Mouse (Mus musculus) hindbrain, embryonic 12.5 days (tissue): ENCODE measurements around the gene Tesc. TPM values are rescaled to one million over a fixed set of nuclear protein-coding genes. Genes with fewer than 3 reads are reported as not detected.

ENCODE experiments used
- ATAC-seq: fragments of 200-750 bp; cut with Nextera tagmentation; 2 replicates; pipeline ENCODE4 v1.8.0; 2017; ENCODE audit warnings: moderate TSS enrichment; ENCODE audit not compliant: low FRiP score
- H3K27ac ChIP-seq: fragments of 300-500 bp; sonication (generic); 2 replicates; pipeline ENCODE4 v1.5.1; 2016; ENCODE audit warnings: mild to moderate bottlenecking
- H3K27me3 ChIP-seq: fragments of 300-500 bp; sonication (generic); 2 replicates; pipeline ENCODE4 v1.6.1; 2016; ENCODE audit warnings: mild to moderate bottlenecking
- H3K36me3 ChIP-seq: fragments of 300-500 bp; sonication (generic); 2 replicates; pipeline ENCODE4 v1.6.1; 2016; ENCODE audit warnings: mild to moderate bottlenecking
- H3K4me1 ChIP-seq: fragments of 300-500 bp; sonication (generic); 2 replicates; pipeline ENCODE4 v1.6.1; 2016
- H3K4me2 ChIP-seq: fragments of 300-500 bp; sonication (generic); replicated peaks from 2 replicates; pipeline ENCODE4 v1.6.1; 2016; ENCODE audit warnings: mild to moderate bottlenecking
- H3K4me3 ChIP-seq: fragments of 300-500 bp; sonication (generic); 2 replicates; pipeline ENCODE4 v1.5.1; 2016; ENCODE audit warnings: mild to moderate bottlenecking
- H3K9ac ChIP-seq: fragments of 300-500 bp; sonication (generic); 2 replicates; pipeline ENCODE4 v1.6.1; 2016; ENCODE audit warnings: mild to moderate bottlenecking, moderate library complexity
- H3K9me3 ChIP-seq: fragments of 300-500 bp; sonication (generic); replicated peaks from 2 replicates; pipeline ENCODE4 v1.6.1; 2016; ENCODE audit warnings: mild to moderate bottlenecking
- WGBS: fragments of 180-500 bp; shearing (Covaris S2); methylation state at CpG from one replicate; pipeline ENCODE4 v1.1.7; 2016; 5-methylcytosine and 5-hydroxymethylcytosine counted together
- polyA plus RNA-seq: library from polyadenylated mRNA; unstranded; fragments of >200 nt; fragmentation: Nextera tagmentation; extraction: Ambion mirVana; gene quantifications from 2 replicates; pipeline ENCODE4 v1.2.1, GENCODE M21; 2016

Gene Tesc
- polyA plus RNA-seq, 1 experiment from 2014 or later = 0.56 TPM

DNA sequence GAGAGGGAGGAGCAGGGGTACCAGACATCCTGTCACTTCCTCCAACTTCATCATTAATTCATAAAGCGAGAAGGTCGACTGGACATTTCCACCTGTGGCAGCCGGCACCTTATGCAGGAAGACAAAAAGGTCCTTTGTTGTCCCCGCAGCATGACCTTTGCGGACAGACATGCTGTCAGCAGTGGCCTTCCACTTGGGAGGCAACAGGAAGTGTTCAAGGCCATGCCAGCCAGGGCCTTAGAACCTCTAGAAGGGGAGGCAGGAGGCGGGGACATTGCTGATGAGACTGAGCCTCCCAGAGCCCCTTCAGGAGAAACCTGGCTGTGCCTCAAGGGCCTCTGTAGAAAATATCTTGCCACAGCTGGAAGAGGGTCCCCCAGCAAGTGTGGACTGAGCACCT is 6.2 kb downstream of the Tesc start:
- 68% methylated on average over 6 of the region's 6 CpGs for WGBS
- Histone ChIP-seq H3K4me2 (no peak overlapping the region), H3K4me1 (peaks cover 30% of the 10 kb centered on the region), H3K4me3 (no peak overlapping the region), H3K9ac (no peak overlapping the region), H3K27me3 (peaks cover 32% of the 10 kb centered on the region), H3K27ac (no peak overlapping the region), H3K36me3 (no peaks in the 10 kb centered on the region), H3K9me3 (no peaks in the 10 kb centered on the region; the same call in 1 of the 2 replicates)
- no peak for ATAC-seq

DNA sequence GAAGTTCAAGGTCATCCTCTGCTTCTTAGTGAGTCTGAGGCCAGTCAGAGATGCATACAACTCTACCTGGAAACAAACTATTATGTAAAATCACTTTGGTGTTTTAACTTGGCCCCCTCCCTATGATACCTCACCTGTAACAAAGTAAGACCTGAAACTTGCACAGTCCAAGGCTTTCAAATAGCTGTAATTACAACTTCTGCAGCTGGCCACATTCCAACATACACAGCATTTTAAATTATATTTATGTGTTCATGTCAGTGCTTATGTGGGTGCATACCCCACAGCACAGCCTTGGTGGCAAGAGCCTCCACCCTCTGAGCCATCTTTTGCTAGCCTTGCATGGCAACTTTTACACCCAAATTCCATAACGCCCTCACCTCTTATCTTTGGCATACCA is 7.1 kb downstream of the Tesc start:
- Histone ChIP-seq H3K27me3 (peaks cover 23% of the 10 kb centered on the region), H3K4me3 (no peak overlapping the region), H3K27ac (no peak overlapping the region), H3K9ac (no peak overlapping the region), H3K4me1 (peaks cover 22% of the 10 kb centered on the region), H3K4me2 (no peak overlapping the region), H3K36me3 (no peaks in the 10 kb centered on the region), H3K9me3 (no peaks in the 10 kb centered on the region)
- WGBS = 89% methylated on average over 1 of the region's 1 CpGs
- ATAC-seq = no peak

DNA sequence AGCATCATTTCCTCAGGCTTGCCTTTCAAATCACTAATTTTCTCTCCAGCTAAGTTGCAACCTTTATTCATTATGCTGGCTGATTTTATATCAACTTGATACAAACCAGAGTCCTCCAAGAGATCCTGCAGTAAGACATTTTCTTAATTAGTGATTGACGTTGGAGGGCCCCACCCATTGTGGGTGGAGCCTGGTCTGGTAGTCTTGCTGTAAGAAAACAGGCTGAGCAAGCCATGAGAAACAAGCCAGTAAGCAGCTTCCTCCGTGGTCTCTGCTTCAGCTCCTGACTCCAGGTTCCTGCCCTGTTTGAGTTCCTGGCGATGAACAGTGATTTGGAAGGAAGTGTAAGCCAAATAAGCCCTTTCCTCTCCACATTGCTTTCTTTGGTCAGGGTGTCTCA is 8.2 kb downstream of the Tesc start:
- H3K4me1 ChIP-seq = peaks cover 21% of the 10 kb centered on the region
- no peaks in the 10 kb centered on the region for H3K9me3 ChIP-seq
- no peak overlapping the region for H3K4me2 ChIP-seq
- H3K27me3 ChIP-seq = peaks cover 11% of the 10 kb centered on the region
- 64% methylated on average over 3 of the region's 3 CpGs for WGBS
- H3K36me3 ChIP-seq = no peaks in the 10 kb centered on the region
- H3K4me3 ChIP-seq = no peak overlapping the region
- H3K27ac ChIP-seq = no peak overlapping the region
- H3K9ac ChIP-seq = no peak overlapping the region
- ATAC-seq = no peak

DNA sequence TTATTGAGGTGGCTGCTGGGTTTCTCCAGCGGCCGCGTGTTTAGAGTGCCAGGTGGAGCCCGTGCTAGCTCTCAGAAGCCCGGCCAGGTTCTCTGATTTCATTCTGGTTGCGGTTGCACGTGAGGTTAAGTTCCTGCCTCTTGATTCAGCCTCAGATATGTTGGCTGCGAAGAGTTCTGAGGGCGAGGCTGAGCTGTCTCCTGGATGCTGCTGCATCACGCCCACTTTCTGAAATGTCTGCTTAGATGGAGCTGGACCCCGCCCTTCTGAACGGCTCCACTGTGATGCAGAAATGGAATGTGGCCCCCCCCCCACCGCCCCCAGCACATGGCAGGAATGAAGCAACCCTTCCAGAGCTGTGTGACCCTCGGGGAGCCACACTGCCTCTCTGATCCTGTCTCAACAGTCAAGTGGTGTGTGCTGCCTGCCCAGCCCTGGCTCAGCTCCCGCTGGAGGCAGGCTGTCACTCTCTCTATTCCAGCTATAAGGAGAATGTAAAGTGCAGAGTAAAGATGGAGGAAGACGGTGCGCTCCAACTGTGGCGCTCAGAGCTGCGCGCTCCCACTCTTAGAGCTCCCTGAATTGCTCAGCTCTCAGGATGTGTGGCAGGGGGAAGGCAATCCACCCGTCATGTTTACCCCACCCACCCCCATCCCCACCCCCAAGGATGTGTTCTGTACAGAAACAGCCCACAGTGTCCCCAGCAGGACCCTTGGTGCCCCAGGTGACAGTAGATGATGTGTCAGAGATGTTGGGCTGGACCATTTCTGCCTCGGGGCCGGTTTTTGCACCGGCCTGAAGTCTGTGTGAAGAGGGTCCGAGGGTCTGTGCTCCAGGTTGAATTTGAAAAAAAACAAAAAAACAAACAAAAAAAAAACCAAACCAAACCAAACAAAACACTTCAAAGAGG is 9.6 kb downstream of the Tesc start:
- Histone ChIP-seq H3K36me3 (no peaks in the 10 kb centered on the region), H3K4me1 (peaks cover 16% of the 10 kb centered on the region), H3K27ac (peak overlapping the region; percentile 23; the same call in 1 of the 2 replicates), H3K9me3 (no peaks in the 10 kb centered on the region), H3K4me3 (no peak overlapping the region), H3K9ac (no peak overlapping the region), H3K27me3 (no peaks in the 10 kb centered on the region), H3K4me2 (peak overlapping the region; percentile 39)
- peak; percentile 63 for ATAC-seq
- WGBS = 36% methylated on average over 25 of the region's 25 CpGs

DNA sequence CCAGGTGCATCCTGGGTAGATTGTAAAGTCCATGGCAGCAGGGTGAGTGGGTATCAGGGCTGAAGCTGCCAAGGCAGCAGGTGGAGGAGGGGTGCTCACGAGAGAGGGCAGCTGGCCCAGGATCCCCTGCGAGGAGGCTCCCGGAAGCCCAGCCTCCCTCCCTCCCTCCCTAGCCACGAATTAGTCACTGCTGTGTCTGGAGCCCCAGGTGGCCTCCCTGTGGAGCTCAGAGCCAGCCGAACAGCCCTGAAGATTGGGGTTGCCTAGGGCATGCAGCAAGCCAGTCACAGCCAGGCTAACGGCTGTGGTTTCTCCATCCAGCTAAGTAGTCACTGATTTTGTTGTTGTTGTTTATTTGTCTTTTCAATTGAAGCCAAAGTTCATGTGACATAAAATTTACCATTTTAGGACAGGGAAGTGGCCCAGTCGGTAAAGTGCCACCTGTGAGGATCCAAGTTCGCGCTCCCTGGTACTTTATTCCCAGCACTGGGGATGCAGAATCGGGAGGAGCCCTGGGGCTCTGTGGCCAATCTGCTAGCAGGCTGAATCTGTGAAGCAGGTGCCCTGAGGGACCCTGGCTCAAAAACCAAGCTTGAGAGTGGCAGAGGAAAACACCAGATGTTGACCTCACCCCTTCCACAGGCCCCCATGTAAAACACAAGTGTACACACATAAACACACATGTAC is 10.4 kb downstream of the Tesc start:
- ATAC-seq = peak; percentile 81
- H3K27ac ChIP-seq = peak overlapping the region; percentile 56
- WGBS = 10% methylated on average over 10 of the region's 10 CpGs

DNA sequence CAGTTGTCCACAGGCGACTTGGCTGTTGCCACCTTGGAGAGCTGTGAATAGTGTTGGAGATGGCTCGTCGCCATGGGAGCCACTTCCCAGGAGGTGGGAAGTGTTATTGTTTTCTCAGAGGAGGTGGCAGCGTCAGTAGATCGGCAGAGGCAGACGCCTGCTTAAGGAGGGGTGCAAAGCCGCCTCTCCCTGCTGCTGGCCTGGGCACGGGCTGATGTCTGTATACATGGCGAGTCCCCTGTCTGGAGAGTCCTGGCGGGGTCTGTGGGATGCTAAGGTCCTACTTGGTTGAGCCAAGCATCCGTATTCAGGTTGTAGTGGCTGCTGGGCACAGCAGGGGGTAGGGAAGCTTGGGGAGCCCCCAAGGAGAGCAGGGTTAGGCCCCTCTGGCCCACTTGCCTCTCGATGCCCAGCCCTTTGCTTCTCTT is 11.7 kb downstream of the Tesc start:
- Histone ChIP-seq H3K4me3 (no peak overlapping the region), H3K4me1 (peaks cover 9% of the 10 kb centered on the region), H3K9me3 (no peaks in the 10 kb centered on the region), H3K27me3 (no peaks in the 10 kb centered on the region), H3K36me3 (no peaks in the 10 kb centered on the region), H3K4me2 (no peak overlapping the region), H3K27ac (no peak overlapping the region), H3K9ac (no peak overlapping the region)
- no peak for ATAC-seq
- 28% methylated on average over 12 of the region's 12 CpGs for WGBS

More for the DNA sequence above, 10.4 kb downstream of the Tesc start:
- H3K4me3 ChIP-seq = no peak overlapping the region
- H3K36me3 ChIP-seq = no peaks in the 10 kb centered on the region
- no peaks in the 10 kb centered on the region for H3K9me3 ChIP-seq
- H3K27me3 ChIP-seq = no peaks in the 10 kb centered on the region
- peak overlapping the region; percentile 39; the same call in 1 of the 2 replicates for H3K4me2 ChIP-seq
- no peak overlapping the region for H3K9ac ChIP-seq
- peaks cover 16% of the 10 kb centered on the region for H3K4me1 ChIP-seq

DNA sequence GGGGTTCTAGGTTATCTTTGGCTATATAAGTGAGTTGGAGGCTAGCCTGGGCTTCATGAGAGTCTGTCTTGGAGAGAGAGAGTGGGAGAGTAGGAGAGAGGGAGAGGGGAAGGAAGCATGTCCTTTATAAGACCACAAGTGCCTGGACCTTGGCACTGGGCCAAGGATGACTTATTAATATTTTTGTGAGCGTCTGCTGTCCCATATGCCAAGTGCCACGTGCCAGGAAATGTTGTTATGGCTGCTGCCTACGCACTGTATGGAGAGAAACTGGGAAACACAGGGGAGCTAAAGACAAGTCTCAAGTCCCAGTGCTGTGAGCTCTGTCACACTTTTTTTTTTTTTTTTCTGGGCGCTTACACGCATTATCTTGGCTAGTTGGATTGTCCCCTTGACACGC is 15.1 kb downstream of the Tesc start:
- H3K36me3 ChIP-seq = no peaks in the 10 kb centered on the region
- no peak overlapping the region for H3K27ac ChIP-seq
- H3K4me3 ChIP-seq = no peak overlapping the region
- 91% methylated on average over 6 of the region's 6 CpGs for WGBS
- ATAC-seq = no peak
- peaks cover 3% of the 10 kb centered on the region; the same call in 1 of the 2 replicates for H3K4me1 ChIP-seq
- H3K4me2 ChIP-seq = no peak overlapping the region
- H3K9ac ChIP-seq = no peak overlapping the region
- no peaks in the 10 kb centered on the region for H3K9me3 ChIP-seq
- H3K27me3 ChIP-seq = no peaks in the 10 kb centered on the region

DNA sequence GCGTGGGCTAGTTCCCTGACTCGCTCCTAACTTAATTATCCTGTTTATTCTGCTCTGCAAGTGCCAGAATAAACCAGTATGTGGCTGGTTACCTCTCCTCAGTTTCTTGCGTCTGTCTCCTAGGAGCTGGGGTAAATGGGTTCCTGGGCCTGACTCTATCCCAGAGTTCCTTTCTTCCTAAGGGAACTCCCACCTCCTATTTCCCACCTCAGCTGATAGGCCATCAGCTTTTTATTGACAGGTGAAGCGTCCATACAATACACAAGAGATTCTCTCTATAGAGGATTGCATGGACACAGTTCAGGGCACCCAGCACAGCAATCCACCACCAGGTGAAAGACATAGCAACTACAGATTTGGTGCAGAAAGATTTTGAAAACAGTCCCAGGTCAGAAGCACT is 16.2 kb downstream of the Tesc start:
- Histone ChIP-seq H3K4me2 (no peak overlapping the region), H3K36me3 (no peaks in the 10 kb centered on the region), H3K9me3 (no peaks in the 10 kb centered on the region), H3K4me3 (no peak overlapping the region), H3K27ac (no peak overlapping the region), H3K4me1 (no peaks in the 10 kb centered on the region), H3K27me3 (no peaks in the 10 kb centered on the region), H3K9ac (no peak overlapping the region)
- WGBS = 84% methylated on average over 4 of the region's 4 CpGs
- ATAC-seq = no peak

DNA sequence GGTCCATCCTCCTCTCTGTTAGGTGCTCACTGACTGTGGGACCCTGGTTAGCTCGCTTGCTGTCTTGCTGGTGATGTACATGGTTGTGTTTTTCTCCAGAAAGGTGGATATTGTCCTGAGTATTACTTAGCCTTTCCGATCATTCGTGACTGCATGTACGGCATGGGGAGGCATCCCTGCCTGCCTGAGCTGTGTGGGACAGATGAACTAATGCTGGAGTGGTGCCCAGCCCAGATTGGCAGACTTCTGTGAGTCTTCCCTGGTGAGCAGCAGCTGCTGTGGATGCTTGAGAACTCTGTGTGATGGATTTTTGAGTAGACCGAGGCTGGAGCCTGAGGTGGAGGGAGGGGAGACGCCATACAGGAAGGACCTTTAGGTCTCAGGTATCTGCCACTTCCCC is 17.4 kb downstream of the Tesc start:
- ATAC-seq = no peak
- Histone ChIP-seq H3K4me3 (no peak overlapping the region), H3K4me2 (no peak overlapping the region), H3K27me3 (no peaks in the 10 kb centered on the region), H3K9ac (no peak overlapping the region), H3K4me1 (no peaks in the 10 kb centered on the region), H3K36me3 (no peaks in the 10 kb centered on the region), H3K27ac (no peak overlapping the region), H3K9me3 (no peaks in the 10 kb centered on the region)
- 88% methylated on average over 6 of the region's 6 CpGs for WGBS

DNA sequence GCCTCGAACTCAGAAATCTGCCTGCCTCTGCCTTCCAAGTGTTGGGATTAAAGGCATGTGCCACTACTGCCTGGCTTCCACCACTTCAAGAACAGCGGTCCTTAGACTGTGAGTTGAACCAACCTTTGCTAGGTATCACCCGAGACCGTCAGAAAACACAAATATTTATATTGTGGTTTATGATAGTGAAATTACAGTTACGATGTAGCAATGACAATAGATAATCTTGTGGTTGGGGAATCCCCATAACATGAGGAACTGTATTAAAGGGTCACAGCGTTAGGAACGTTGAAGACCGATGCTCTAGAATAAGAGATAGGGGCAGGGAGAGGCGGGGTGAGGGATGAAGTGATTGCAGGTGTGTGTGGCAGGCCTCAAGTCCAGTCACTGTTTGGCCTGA is 17.8 kb downstream of the Tesc start:
- Histone ChIP-seq H3K36me3 (no peaks in the 10 kb centered on the region), H3K4me2 (no peak overlapping the region), H3K4me3 (no peak overlapping the region), H3K4me1 (no peaks in the 10 kb centered on the region), H3K27me3 (no peaks in the 10 kb centered on the region), H3K9me3 (no peaks in the 10 kb centered on the region), H3K27ac (no peak overlapping the region), H3K9ac (no peak overlapping the region)
- no peak for ATAC-seq
- 94% methylated on average over 9 of the region's 9 CpGs for WGBS

DNA sequence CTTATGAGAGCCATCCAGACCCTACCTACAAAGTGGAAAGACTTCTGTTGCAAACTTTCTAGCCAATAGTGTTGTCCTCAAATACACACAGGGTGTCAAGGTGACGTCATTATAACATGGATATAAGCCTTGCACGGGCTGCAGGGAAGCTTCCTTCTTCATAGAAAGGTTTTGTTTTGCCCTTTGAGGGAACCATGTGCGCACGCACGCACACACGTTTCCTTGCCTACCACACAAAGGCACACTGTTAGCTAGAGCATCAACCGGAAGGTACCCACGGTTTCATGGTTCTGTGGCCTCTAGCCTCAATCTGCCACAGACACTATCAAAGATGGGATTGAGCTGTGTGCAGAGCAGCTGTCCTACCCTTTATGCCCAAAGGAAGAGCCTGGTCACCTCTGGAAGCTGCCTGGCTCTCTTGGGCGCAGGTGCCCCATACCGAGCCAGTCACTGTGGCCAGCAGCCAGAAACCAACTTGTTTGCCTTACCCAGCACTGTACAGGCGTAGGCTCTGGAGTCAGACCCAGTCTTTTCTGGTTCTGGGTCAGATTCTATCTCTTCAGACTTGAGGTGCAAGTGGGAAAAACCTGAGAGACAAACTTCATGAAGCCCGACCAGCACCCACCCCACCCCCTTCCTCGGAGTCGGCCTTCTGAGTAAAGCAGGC is 19.7 kb downstream of the Tesc start:
- no peak for ATAC-seq
- H3K4me1 ChIP-seq = no peaks in the 10 kb centered on the region
- no peaks in the 10 kb centered on the region for H3K9me3 ChIP-seq
- H3K27me3 ChIP-seq = no peaks in the 10 kb centered on the region
- 91% methylated on average over 14 of the region's 14 CpGs for WGBS
- H3K36me3 ChIP-seq = no peaks in the 10 kb centered on the region
- H3K9ac ChIP-seq = no peak overlapping the region
- H3K4me3 ChIP-seq = no peak overlapping the region
- no peak overlapping the region for H3K4me2 ChIP-seq
- no peak overlapping the region for H3K27ac ChIP-seq

DNA sequence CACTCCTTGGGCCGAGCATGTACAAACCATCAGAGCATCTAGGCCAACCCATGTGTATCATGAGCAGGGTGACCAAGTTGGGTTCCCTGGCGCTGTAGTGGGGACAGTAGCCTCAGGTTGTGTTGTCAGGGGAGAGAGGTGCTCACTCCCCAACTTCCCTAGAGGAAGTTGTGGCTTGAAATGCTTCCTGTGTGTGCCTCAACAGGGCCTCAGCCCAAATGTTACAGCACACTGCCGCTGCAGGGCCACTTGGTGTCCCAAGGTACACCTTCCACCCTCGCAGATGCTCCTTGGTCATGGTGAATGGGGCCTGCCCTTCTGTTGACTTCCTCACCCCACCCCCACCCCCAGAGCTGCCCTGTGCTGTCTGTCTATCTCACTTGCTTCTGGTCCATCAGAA is 20.9 kb downstream of the Tesc start:
- 92% methylated on average over 4 of the region's 4 CpGs for WGBS
- Histone ChIP-seq H3K27ac (no peak overlapping the region), H3K4me3 (no peak overlapping the region), H3K9me3 (no peaks in the 10 kb centered on the region), H3K4me2 (no peak overlapping the region), H3K9ac (no peak overlapping the region), H3K4me1 (no peaks in the 10 kb centered on the region), H3K27me3 (no peaks in the 10 kb centered on the region), H3K36me3 (no peaks in the 10 kb centered on the region)
- no peak for ATAC-seq
